Mouse (Mus musculus) midbrain, embryonic 10.5 days (tissue): ENCODE results near the gene Pbx1. TPM values are rescaled to one million over a fixed set of nuclear protein-coding genes. Genes with fewer than 3 reads are reported as not detected.

ENCODE experiments used
- DNase-seq: peaks from one replicate; pipeline ENCODE4 v3.0.0-alpha.2; 2017; ENCODE audit warnings: low spot score
- H3K27ac ChIP-seq: fragments of 300-500 bp; sonication (generic); replicated peaks from 2 replicates; pipeline ENCODE4 v1.5.1; 2016; ENCODE audit warnings: mild to moderate bottlenecking
- H3K27me3 ChIP-seq: fragments of 300-500 bp; sonication (generic); 2 replicates; pipeline ENCODE4 v1.6.1; 2016; ENCODE audit warnings: low read depth, mild to moderate bottlenecking; ENCODE audit not compliant: poor library complexity, severe bottlenecking
- H3K36me3 ChIP-seq: fragments of 300-500 bp; sonication (generic); 2 replicates; pipeline ENCODE4 v1.6.1; 2016; ENCODE audit warnings: mild to moderate bottlenecking, moderate library complexity
- H3K4me1 ChIP-seq: fragments of 300-500 bp; sonication (generic); 2 replicates; pipeline ENCODE4 v1.6.1; 2016
- H3K4me3 ChIP-seq: fragments of 300-500 bp; sonication (generic); 2 replicates; pipeline ENCODE4 v1.5.1; 2016; ENCODE audit warnings: mild to moderate bottlenecking, moderate library complexity
- H3K9me3 ChIP-seq: fragments of 300-500 bp; sonication (generic); replicated peaks from 2 replicates; pipeline ENCODE4 v1.6.1; 2016; ENCODE audit warnings: mild to moderate bottlenecking
- WGBS: fragments of 180-500 bp; shearing (Covaris S2); methylation state at CpG from one replicate; pipeline ENCODE4 v1.1.7; 2016; 5-methylcytosine and 5-hydroxymethylcytosine counted together
- polyA plus RNA-seq: library from polyadenylated mRNA; unstranded; fragments of >200 nt; fragmentation: Nextera tagmentation; extraction: Ambion mirVana; gene quantifications from 2 replicates; pipeline ENCODE4 v1.2.1, GENCODE M21; 2016

The Pbx1 gene
- polyA plus RNA-seq, 1 experiment from 2014 or later = 34.9 TPM

DNA sequence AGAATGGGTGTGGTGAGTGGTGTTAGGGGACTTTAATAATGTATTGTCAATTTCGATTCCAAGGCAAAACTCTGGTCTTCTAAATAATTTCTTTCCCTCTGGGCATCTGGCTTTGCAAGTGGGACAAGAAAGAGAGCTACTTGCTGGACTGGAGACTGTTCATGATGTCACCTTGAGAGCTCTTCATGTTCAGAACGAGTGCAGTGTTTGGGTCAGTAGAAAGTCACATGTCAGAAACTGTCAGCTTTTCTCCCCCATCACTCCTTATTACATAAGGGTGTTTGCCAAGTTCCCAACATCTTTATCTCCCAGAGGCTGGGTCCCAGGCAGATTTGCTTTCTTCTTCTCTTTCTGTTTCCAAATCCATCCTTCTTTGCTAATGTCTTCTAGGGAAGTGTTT lies 328.2 kb downstream of the Pbx1 start:
- Histone ChIP-seq H3K4me1 (peaks cover 1% of the 10 kb centered on the region; the same call in 1 of the 2 replicates), H3K4me3 (no peak overlapping the region), H3K27ac (no peak overlapping the region), H3K36me3 (no peaks in the 10 kb centered on the region), H3K27me3 (no peaks in the 10 kb centered on the region), H3K9me3 (peaks cover 10% of the 10 kb centered on the region; the same call in 1 of the 2 replicates)
- WGBS = 76% methylated on average over 2 of the region's 2 CpGs
- no peak for DNase-seq

GRCm38 (mm10) chr1:168101514-168101913 lies 330.6 kb downstream of the Pbx1 start:
- no peaks in the 10 kb centered on the region for H3K4me1 ChIP-seq
- H3K9me3 ChIP-seq = peaks cover 10% of the 10 kb centered on the region; the same call in 1 of the 2 replicates
- no peak overlapping the region for H3K27ac ChIP-seq
- no peak for DNase-seq
- no peak overlapping the region for H3K4me3 ChIP-seq
- 66% methylated on average over 3 of the region's 3 CpGs for WGBS
- H3K36me3 ChIP-seq = no peaks in the 10 kb centered on the region
- peaks cover 12% of the 10 kb centered on the region for H3K27me3 ChIP-seq

DNA sequence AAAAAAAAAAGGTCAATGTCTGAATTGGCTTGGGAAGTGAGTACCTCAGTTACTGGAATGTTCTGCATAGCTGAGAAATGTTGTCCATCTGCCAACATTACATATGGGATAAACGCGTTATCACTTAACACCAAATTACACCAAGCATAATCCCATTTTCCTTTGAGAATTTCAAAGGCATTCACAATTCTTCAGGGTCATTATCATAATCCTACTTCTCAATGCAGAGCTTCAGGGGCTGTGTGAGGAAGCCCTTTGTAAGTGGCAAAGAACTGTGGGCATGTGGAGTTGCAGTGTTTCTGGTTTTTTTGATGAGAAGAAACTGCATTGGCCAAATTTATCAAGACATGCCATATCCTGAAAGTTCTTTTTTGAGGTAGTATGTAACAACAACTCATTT lies 333.3 kb downstream of the Pbx1 start:
- no peak overlapping the region for H3K4me3 ChIP-seq
- H3K9me3 ChIP-seq = peaks cover 10% of the 10 kb centered on the region; the same call in 1 of the 2 replicates
- WGBS = 67% methylated on average over 2 of the region's 2 CpGs
- peaks cover 29% of the 10 kb centered on the region for H3K27me3 ChIP-seq
- no peak for DNase-seq
- no peaks in the 10 kb centered on the region for H3K36me3 ChIP-seq
- no peak overlapping the region for H3K27ac ChIP-seq
- peaks cover 5% of the 10 kb centered on the region; the same call in 1 of the 2 replicates for H3K4me1 ChIP-seq

- Histone ChIP-seq H3K36me3 (no peaks in the 10 kb centered on the region), H3K4me1 (peaks cover 18% of the 10 kb centered on the region), H3K27me3 (peaks cover 51% of the 10 kb centered on the region), H3K27ac (peak overlapping the region; percentile 49; the same call in 1 of the 2 replicates), H3K4me3 (no peak overlapping the region), H3K9me3 (no peaks in the 10 kb centered on the region; the same call in 1 of the 2 replicates)
- DNase-seq = no peak
- 35% methylated on average over 4 of the region's 4 CpGs for WGBS
Observed at GRCm38 (mm10) chr1:168094671-168095070, 337.4 kb downstream of the Pbx1 start.

- Histone ChIP-seq H3K36me3 (no peaks in the 10 kb centered on the region), H3K27me3 (peaks cover 51% of the 10 kb centered on the region), H3K4me3 (no peak overlapping the region), H3K4me1 (peaks cover 30% of the 10 kb centered on the region), H3K27ac (no peak overlapping the region), H3K9me3 (no peaks in the 10 kb centered on the region)
- 83% methylated on average over 2 of the region's 2 CpGs for WGBS
- DNase-seq = no peak
Observed at GRCm38 (mm10) chr1:168093044-168093443, 339.0 kb downstream of the Pbx1 start.

DNA sequence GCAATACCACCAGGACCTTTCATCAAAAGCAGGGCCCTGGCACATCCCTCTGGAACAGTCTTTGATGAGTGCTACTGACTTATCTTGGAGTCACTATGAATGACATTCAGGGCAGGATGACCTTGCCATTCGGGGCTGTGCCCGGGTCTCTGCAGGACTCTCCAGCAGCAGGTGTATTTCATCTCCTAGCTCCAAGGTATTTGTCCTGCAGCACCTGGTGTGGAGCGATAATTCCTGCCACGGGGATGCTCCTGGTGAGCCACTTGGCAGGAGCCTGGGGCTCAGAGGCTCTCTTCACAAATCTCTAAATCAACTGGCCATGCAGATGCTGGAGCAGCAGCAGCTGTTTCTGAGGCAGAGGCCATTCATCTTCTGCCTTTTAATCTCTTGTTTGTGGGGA lies 340.4 kb downstream of the Pbx1 start:
- 59% methylated on average over 4 of the region's 4 CpGs for WGBS
- H3K27ac ChIP-seq = no peak overlapping the region; the same call in 1 of the 2 replicates
- H3K9me3 ChIP-seq = no peaks in the 10 kb centered on the region
- H3K36me3 ChIP-seq = no peaks in the 10 kb centered on the region
- H3K4me1 ChIP-seq = peaks cover 36% of the 10 kb centered on the region
- DNase-seq = no peak
- H3K27me3 ChIP-seq = peaks cover 40% of the 10 kb centered on the region
- no peak overlapping the region for H3K4me3 ChIP-seq

DNA sequence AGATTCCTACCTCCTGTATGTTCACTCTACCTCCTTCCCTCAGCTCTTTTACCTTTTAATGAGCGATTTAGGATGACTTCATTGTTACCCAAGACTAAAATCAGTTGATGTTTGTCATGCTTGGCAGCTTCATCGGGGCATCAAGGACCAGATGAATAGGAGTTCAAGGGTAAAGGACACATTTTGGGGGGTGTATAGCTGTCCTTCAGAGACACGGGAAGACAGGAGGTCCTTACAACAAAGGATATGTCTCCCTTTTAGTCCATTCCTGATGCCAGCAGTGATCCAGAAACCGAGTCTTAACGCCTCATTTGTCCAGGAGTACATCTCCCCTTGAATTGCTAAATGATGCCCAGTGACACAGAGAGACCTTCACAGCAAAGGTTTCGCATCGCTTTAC lies 343.4 kb downstream of the Pbx1 start:
- WGBS = 73% methylated on average over 7 of the region's 7 CpGs
- Histone ChIP-seq H3K9me3 (no peaks in the 10 kb centered on the region), H3K36me3 (no peaks in the 10 kb centered on the region), H3K27ac (no peak overlapping the region), H3K27me3 (peaks cover 22% of the 10 kb centered on the region; the same call in 1 of the 2 replicates), H3K4me1 (peaks cover 31% of the 10 kb centered on the region), H3K4me3 (no peak overlapping the region)
- no peak for DNase-seq

GRCm38 (mm10) chr1:168079394-168079767 lies 352.7 kb downstream of the Pbx1 start:
- Histone ChIP-seq H3K27me3 (no peaks in the 10 kb centered on the region), H3K9me3 (no peaks in the 10 kb centered on the region), H3K36me3 (no peaks in the 10 kb centered on the region), H3K27ac (no peak overlapping the region), H3K4me3 (no peak overlapping the region), H3K4me1 (peaks cover 4% of the 10 kb centered on the region; the same call in 1 of the 2 replicates)
- no peak for DNase-seq
- WGBS = 95% methylated on average over 6 of the region's 6 CpGs

- Histone ChIP-seq H3K4me1 (peaks cover 4% of the 10 kb centered on the region; the same call in 1 of the 2 replicates), H3K36me3 (no peaks in the 10 kb centered on the region), H3K27me3 (no peaks in the 10 kb centered on the region), H3K27ac (no peak overlapping the region), H3K4me3 (no peak overlapping the region), H3K9me3 (no peaks in the 10 kb centered on the region)
- no peak for DNase-seq
- WGBS = 82% methylated on average over 10 of the region's 10 CpGs
Observed at GRCm38 (mm10) chr1:168078746-168079393, 353.2 kb downstream of the Pbx1 start.

- DNase-seq = no peak
- Histone ChIP-seq H3K27ac (no peak overlapping the region), H3K27me3 (no peaks in the 10 kb centered on the region), H3K36me3 (no peaks in the 10 kb centered on the region), H3K4me1 (no peaks in the 10 kb centered on the region), H3K4me3 (no peak overlapping the region), H3K9me3 (no peaks in the 10 kb centered on the region)
- 82% methylated on average over 5 of the region's 5 CpGs for WGBS
Observed at GRCm38 (mm10) chr1:168071974-168072373, 360.1 kb downstream of the Pbx1 start.

DNA sequence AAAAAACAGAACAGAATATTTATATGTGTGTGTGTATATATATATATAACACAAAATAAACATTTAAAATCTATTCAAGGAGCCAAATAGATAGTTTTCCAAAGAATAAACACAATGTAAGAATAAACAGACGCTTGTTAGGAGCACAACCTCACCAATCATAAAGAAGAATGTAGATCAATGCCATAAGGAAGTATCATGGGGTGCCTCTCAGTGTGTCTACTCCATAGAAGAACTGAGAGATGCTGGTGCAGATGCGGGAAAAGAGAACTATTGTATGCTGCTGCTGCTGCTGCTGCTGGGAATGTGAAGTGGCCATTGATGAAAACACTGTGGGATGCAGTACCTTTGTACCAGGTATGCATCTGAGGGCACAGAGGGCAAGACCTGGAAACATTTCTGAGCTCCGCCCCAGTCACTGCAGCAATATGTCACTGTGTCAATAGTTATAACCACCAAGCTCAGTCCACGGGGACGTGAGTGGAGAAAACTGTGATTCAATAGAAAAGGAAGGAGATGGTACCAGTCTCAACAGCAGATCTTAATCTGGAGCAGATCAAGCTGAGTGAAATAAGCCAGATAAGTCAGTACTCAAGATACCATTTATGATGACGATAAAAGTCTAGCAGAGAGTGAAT lies 361.7 kb downstream of the Pbx1 start:
- Histone ChIP-seq H3K27me3 (no peaks in the 10 kb centered on the region), H3K9me3 (no peaks in the 10 kb centered on the region), H3K4me3 (no peak overlapping the region), H3K4me1 (peaks cover 4% of the 10 kb centered on the region; the same call in 1 of the 2 replicates), H3K27ac (no peak overlapping the region), H3K36me3 (no peaks in the 10 kb centered on the region)
- no peak for DNase-seq
- WGBS = 89% methylated on average over 6 of the region's 6 CpGs

DNA sequence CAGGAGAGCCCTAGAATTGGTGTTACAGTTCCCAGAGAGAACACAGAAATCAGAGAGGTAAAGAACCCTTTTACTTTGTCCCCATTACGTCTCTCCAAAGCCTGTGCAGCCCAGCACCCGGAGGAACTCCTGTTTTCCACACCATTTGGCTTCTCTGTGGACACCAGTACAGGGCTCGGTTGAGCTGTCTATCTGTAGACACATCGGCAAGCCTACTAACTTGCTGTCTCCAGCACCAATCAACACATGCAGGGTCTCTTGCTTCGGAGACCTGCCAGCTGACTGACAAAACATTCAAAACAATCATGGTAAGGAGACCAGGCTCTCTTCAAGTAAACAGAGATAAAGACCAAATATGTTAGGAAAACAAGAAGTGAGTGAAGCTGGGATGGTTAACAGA lies 362.3 kb downstream of the Pbx1 start:
- Histone ChIP-seq H3K4me1 (peaks cover 4% of the 10 kb centered on the region; the same call in 1 of the 2 replicates), H3K36me3 (no peaks in the 10 kb centered on the region), H3K27ac (no peak overlapping the region), H3K4me3 (no peak overlapping the region), H3K9me3 (no peaks in the 10 kb centered on the region), H3K27me3 (no peaks in the 10 kb centered on the region)
- WGBS = 85% methylated on average over 5 of the region's 5 CpGs
- no peak for DNase-seq
